Mouse (Mus musculus) thymus, adult 2 months (tissue): ENCODE measurements around the gene Psmd2. TPM values are rescaled to one million over a fixed set of nuclear protein-coding genes. Genes with fewer than 3 reads are reported as not detected.

Experiments
- DNase-seq: peaks from one replicate; pipeline ENCODE4 v3.0.0; 2021
- H3K27ac ChIP-seq: fragments of 200-500 bp; 2 replicates; pipeline ENCODE4 v1.5.1; 2012; ENCODE audit warnings: low read length, control low read depth; ENCODE audit not compliant: control insufficient read depth, insufficient read depth
- H3K27me3 ChIP-seq: fragments of 200-500 bp; 2 replicates; pipeline ENCODE4 v1.6.1; 2012; ENCODE audit warnings: mild to moderate bottlenecking, low read length, moderate library complexity, mixed read lengths; ENCODE audit not compliant: control insufficient read depth, insufficient read depth
- H3K36me3 ChIP-seq: fragments of 200-500 bp; 2 replicates; pipeline ENCODE4 v1.6.1; 2012; ENCODE audit warnings: mild to moderate bottlenecking, low read length, moderate library complexity; ENCODE audit not compliant: control insufficient read depth, insufficient read depth
- H3K4me1 ChIP-seq: fragments of 200-500 bp; replicated peaks from 2 replicates; pipeline ENCODE4 v1.6.1; 2012; ENCODE audit warnings: low read length; ENCODE audit not compliant: control insufficient read depth, insufficient read depth
- H3K4me3 ChIP-seq: fragments of 200-500 bp; 2 replicates; pipeline ENCODE4 v1.5.1; 2012; ENCODE audit warnings: mild to moderate bottlenecking, low read length, control low read depth, moderate library complexity; ENCODE audit not compliant: control insufficient read depth, insufficient read depth
- CTCF ChIP-seq: fragments of 200-500 bp; IDR thresholded peaks from 2 replicates; pipeline ENCODE4 v1.5.1; 2012; ENCODE audit warnings: mild to moderate bottlenecking, control low read depth, low read length, moderate library complexity, borderline replicate concordance; ENCODE audit not compliant: control insufficient read depth, poor library complexity, insufficient read depth; ENCODE audit errors: extremely low read depth
- POLR2A ChIP-seq: fragments of 200-500 bp; IDR thresholded peaks from 2 replicates; pipeline ENCODE4 v1.6.1; 2012; ENCODE audit warnings: mild to moderate bottlenecking, low read length, control low read depth, moderate library complexity; ENCODE audit not compliant: control insufficient read depth, poor library complexity, insufficient read depth; ENCODE audit errors: extremely low read depth
- WGBS: fragments of 180-500 bp; shearing (Covaris S2); methylation state at CpG from one replicate; pipeline ENCODE4 v1.1.7; 2018; 5-methylcytosine and 5-hydroxymethylcytosine counted together
- polyA plus RNA-seq: library from polyadenylated mRNA; depleted of rRNA; stranded (reverse); fragments of >200 nt; gene quantifications from 2 replicates; pipeline ENCODE4 v1.2.3, GENCODE M21; 2012

Gene Psmd2
- polyA plus RNA-seq, 1 experiment: 101 TPM

- Histone ChIP-seq H3K4me1 (0 out of 2 replicates have a peak, but pooled peaks cover 2% of the 10 kb centered on the region), H3K4me3 (no peak overlapping the region), H3K27ac (no peak overlapping the region), H3K36me3 (no peaks in the 10 kb centered on the region), H3K27me3 (no peaks in the 10 kb centered on the region)
- TF ChIP-seq CTCF: no peak
- TF ChIP-seq POLR2A: no peak
- no peak for DNase-seq
- 96% methylated on average over 2 of the region's 2 CpGs for WGBS
Observed at GRCm38 (mm10) chr16:20706407-20707055, 55.1 kb downstream of the Psmd2 start.

- no peak for DNase-seq
- Histone ChIP-seq H3K27ac (no peak overlapping the region), H3K27me3 (no peaks in the 10 kb centered on the region), H3K4me1 (0 out of 2 replicates have a peak, but pooled peaks cover 2% of the 10 kb centered on the region), H3K36me3 (no peaks in the 10 kb centered on the region), H3K4me3 (no peak overlapping the region)
- TF ChIP-seq CTCF (no peak), POLR2A (no peak)
- 97% methylated on average over 21 of the region's 21 CpGs for WGBS
Observed at GRCm38 (mm10) chr16:20708220-20708938, 56.9 kb downstream of the Psmd2 start.

- Histone ChIP-seq H3K4me3 (no peak overlapping the region), H3K27me3 (no peaks in the 10 kb centered on the region), H3K4me1 (0 out of 2 replicates have a peak, but pooled peaks cover 2% of the 10 kb centered on the region), H3K36me3 (no peaks in the 10 kb centered on the region), H3K27ac (no peak overlapping the region)
- TF ChIP-seq POLR2A (no peak), CTCF (peak; percentile 96)
- 86% methylated on average over 19 of the region's 19 CpGs for WGBS
- DNase-seq: peak; percentile 78
Observed at GRCm38 (mm10) chr16:20708939-20709734, 57.7 kb downstream of the Psmd2 start.

DNA sequence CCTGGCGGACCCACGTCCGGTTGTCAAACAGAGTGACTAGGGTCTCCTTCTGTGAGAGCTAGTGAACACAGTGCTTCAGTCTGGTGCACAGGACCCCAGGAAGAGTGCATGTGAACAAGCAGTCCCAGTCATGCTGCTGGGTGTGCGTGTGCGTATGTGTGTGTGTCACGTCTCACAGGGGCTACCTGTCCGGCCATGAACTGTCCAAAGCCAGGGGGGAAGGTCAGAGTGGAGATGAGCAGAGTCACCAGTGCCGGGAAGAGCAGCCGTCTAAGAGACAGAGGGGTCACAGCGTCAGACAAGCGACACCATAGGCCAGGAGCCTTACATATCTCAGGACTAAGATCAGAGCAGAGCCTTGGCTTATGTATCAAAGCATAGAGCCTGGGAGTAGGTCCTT is 58.9 kb downstream of the Psmd2 start:
- no peaks in the 10 kb centered on the region for H3K36me3 ChIP-seq
- H3K4me1 ChIP-seq: peaks cover 7% of the 10 kb centered on the region
- no peaks in the 10 kb centered on the region for H3K27me3 ChIP-seq
- H3K27ac ChIP-seq: no peak overlapping the region
- no peak for DNase-seq
- no peak overlapping the region for H3K4me3 ChIP-seq
- TF ChIP-seq CTCF (no peak), POLR2A (no peak)
- WGBS: 98% methylated on average over 11 of the region's 11 CpGs

- no peaks in the 10 kb centered on the region for H3K36me3 ChIP-seq
- no peak overlapping the region for H3K27ac ChIP-seq
- H3K27me3 ChIP-seq: no peaks in the 10 kb centered on the region
- H3K4me1 ChIP-seq: peaks cover 8% of the 10 kb centered on the region
- no peak for DNase-seq
- WGBS: 85% methylated on average over 4 of the region's 4 CpGs
- TF ChIP-seq CTCF (no peak), POLR2A (no peak)
- no peak overlapping the region for H3K4me3 ChIP-seq
Observed at GRCm38 (mm10) chr16:20710810-20711209, 59.4 kb downstream of the Psmd2 start.

GRCm38 (mm10) chr16:20712190-20712589 is 60.7 kb downstream of the Psmd2 start:
- H3K4me1 ChIP-seq: peaks cover 13% of the 10 kb centered on the region
- WGBS: 92% methylated on average over 9 of the region's 9 CpGs
- no peak overlapping the region for H3K4me3 ChIP-seq
- TF ChIP-seq POLR2A (no peak), CTCF (no peak)
- no peaks in the 10 kb centered on the region for H3K27me3 ChIP-seq
- no peaks in the 10 kb centered on the region for H3K36me3 ChIP-seq
- no peak overlapping the region for H3K27ac ChIP-seq
- no peak for DNase-seq
